In the genomic region with DNA sequence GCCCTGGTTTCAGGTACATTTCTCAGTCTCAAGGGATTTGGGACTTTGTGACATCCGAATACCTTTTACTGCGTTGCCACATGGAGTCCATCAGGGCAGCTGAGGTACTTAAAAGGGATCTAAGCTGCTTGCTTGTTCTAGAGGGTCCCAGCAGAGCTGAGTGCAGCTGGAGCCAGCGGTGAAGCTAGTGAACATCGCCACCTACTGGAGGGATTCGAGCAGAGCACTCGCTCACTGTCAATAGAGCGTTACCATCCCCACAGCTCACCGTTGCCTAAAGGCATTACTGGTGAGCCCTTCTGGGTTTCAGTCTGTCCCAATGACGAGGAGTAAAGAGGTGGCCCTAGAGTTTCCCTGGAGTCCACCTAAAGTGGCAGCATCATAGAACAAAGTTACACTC, we compare ENCODE assay signal across 8 mouse cellular contexts. TPM values are rescaled to one million over a fixed set of nuclear protein-coding genes. Genes with fewer than 3 reads are reported as not detected.
A peak's percentile ranks its signal among the peaks of the same experiment; 100 is the strongest.
DNase-seq lines count a peak whose midpoint lies in the region; ATAC-seq and TF ChIP-seq lines count a peak whose summit lies in the region.

No protein-coding gene starts in this region.

- no peak overlapping the region for H3K27ac ChIP-seq in thymus, adult 2 months (ENCODE audit: control insufficient read depth, insufficient read depth, low read length)
- no peak overlapping the region for H3K27ac ChIP-seq in intestine, embryonic 16.5 days (ENCODE audit: low read length)
- no peak overlapping the region for H3K27ac ChIP-seq in limb, embryonic 15.5 days
- no peak overlapping the region for H3K27ac ChIP-seq in midbrain, embryonic 16.5 days (ENCODE audit: low read length)

- TF ChIP-seq POLR2A in thymus, adult 2 months (IDR thresholded peaks at IDR 0.05; ENCODE audit: control insufficient read depth, extremely low read depth, insufficient read depth, low read length, poor library complexity), result no peak

- peaks cover 25% of the 10 kb centered on the region for H3K4me1 ChIP-seq in thymus, adult 2 months (replicated peaks; ENCODE audit: control insufficient read depth, insufficient read depth, low read length)
- no peaks in the 10 kb centered on the region for H3K4me1 ChIP-seq in intestine, embryonic 16.5 days (ENCODE audit: control insufficient read depth, insufficient read depth, low read length)
- H3K4me1 ChIP-seq in limb, embryonic 15.5 days, result peaks cover 10% of the 10 kb centered on the region; the same call in 1 of the 2 replicates
- peaks cover 6% of the 10 kb centered on the region; the same call in 1 of the 2 replicates for H3K4me1 ChIP-seq in midbrain, embryonic 16.5 days (ENCODE audit: control insufficient read depth, insufficient read depth, low read length)

- peak; percentile 86 for ATAC-seq in intestine, embryonic 16.5 days
- peak; percentile 67 for ATAC-seq in limb, embryonic 15.5 days (ENCODE audit: insufficient number of reproducible peaks, low FRiP score, low TSS enrichment, low read depth)
- peak; percentile 83 for ATAC-seq in midbrain, embryonic 16.5 days

- no peaks in the 10 kb centered on the region for H3K27me3 ChIP-seq in thymus, adult 2 months (ENCODE audit: control insufficient read depth, insufficient read depth, low read length)
- H3K27me3 ChIP-seq in intestine, embryonic 16.5 days (replicated peaks; ENCODE audit: control insufficient read depth, insufficient read depth, low read length), result no peaks in the 10 kb centered on the region
- H3K27me3 ChIP-seq in limb, embryonic 15.5 days, result no peaks in the 10 kb centered on the region
- no peaks in the 10 kb centered on the region for H3K27me3 ChIP-seq in midbrain, embryonic 16.5 days (ENCODE audit: control insufficient read depth, insufficient read depth, low read depth, low read length)

- H3K4me3 ChIP-seq in thymus, adult 2 months (ENCODE audit: control insufficient read depth, insufficient read depth, low read length), result no peak overlapping the region
- H3K4me3 ChIP-seq in intestine, embryonic 16.5 days (ENCODE audit: low read length), result no peak overlapping the region
- H3K4me3 ChIP-seq in limb, embryonic 15.5 days, result no peak overlapping the region
- H3K4me3 ChIP-seq in midbrain, embryonic 16.5 days (ENCODE audit: low read depth, low read length), result no peak overlapping the region

- peak; percentile 73; the same call in 1 of the 2 replicates for TF ChIP-seq CTCF in thymus, adult 2 months (IDR thresholded peaks at IDR 0.05; ENCODE audit: borderline replicate concordance, control insufficient read depth, extremely low read depth, insufficient read depth, low read length, poor library complexity)

- peak; percentile 47 for DNase-seq in thymus, adult 2 months
- no peak for DNase-seq in thymus, adult 18-20 months
- peak; percentile 81 to 87 for DNase-seq in cerebellum, postnatal 10 days
- DNase-seq in frontal cortex, postnatal 14 days (ENCODE audit: low spot score in 2 of 2), result peak; percentile 46 to 69
- peak; percentile 83 for DNase-seq in testis, postnatal 10 days (ENCODE audit: low spot score)

- WGBS in thymus, adult 2 months, result 64% methylated on average over 9 of the region's 9 CpGs
- WGBS in intestine, embryonic 16.5 days, result 6% methylated on average over 9 of the region's 9 CpGs
- WGBS in limb, embryonic 15.5 days, result 4% methylated on average over 9 of the region's 9 CpGs
- WGBS in midbrain, embryonic 16.5 days, result 3% methylated on average over 9 of the region's 9 CpGs

- H3K4me2 ChIP-seq in intestine, embryonic 16.5 days (ENCODE audit: low read depth, low read length), result no peak overlapping the region
- H3K4me2 ChIP-seq in limb, embryonic 15.5 days, result no peak overlapping the region
- H3K4me2 ChIP-seq in midbrain, embryonic 16.5 days (ENCODE audit: low read length), result no peak overlapping the region

- H3K9ac ChIP-seq in intestine, embryonic 16.5 days (ENCODE audit: low read depth, low read length), result no peak overlapping the region
- no peak overlapping the region for H3K9ac ChIP-seq in limb, embryonic 15.5 days
- H3K9ac ChIP-seq in midbrain, embryonic 16.5 days (ENCODE audit: low read depth, low read length), result no peak overlapping the region

- peaks cover 6% of the 10 kb centered on the region for H3K9me3 ChIP-seq in intestine, embryonic 16.5 days (ENCODE audit: control insufficient read depth, low read length)
- H3K9me3 ChIP-seq in limb, embryonic 15.5 days, result no peaks in the 10 kb centered on the region
- no peaks in the 10 kb centered on the region for H3K9me3 ChIP-seq in midbrain, embryonic 16.5 days (replicated peaks; ENCODE audit: control insufficient read depth, low read length, poor library complexity, severe bottlenecking)

- H3K36me3 ChIP-seq in thymus, adult 2 months (ENCODE audit: control insufficient read depth, insufficient read depth, low read length), result no peaks in the 10 kb centered on the region
- H3K36me3 ChIP-seq in intestine, embryonic 16.5 days (ENCODE audit: control insufficient read depth, insufficient read depth, low read length), result peaks cover 7% of the 10 kb centered on the region
- peaks cover 6% of the 10 kb centered on the region for H3K36me3 ChIP-seq in limb, embryonic 15.5 days
- peaks cover 23% of the 10 kb centered on the region for H3K36me3 ChIP-seq in midbrain, embryonic 16.5 days (ENCODE audit: control insufficient read depth, insufficient read depth, low read length)

RNA-seq across cellular contexts. Expression of a gene that starts 46.1 kb away (rescaled TPM):
- 16.7 and 17.4 TPM in 2 replicates for polyA plus RNA-seq in thymus, adult 2 months (2012; rRNA removed)
- 26.9 and 33.3 TPM in 2 replicates for polyA plus RNA-seq in intestine, embryonic 16.5 days (2015; fragmentation: Nextera tagmentation; extraction: Ambion mirVana)
- 28.2 and 31.6 TPM in 2 replicates for polyA plus RNA-seq in limb, embryonic 15.5 days (2015; fragmentation: Nextera tagmentation; extraction: Ambion mirVana)
- 32.7 and 37.7 TPM in 2 replicates for polyA plus RNA-seq in midbrain, embryonic 16.5 days (2015; fragmentation: Nextera tagmentation; extraction: Ambion mirVana)

Comparison
In these comparisons a context has a peak if more than half of its experiments do, and no peak if none do; other contexts are left out.
1. DNase-seq: peak in thymus, adult 2 months (single experiment), cerebellum, postnatal 10 days (2 of 2), frontal cortex, postnatal 14 days (2 of 2) and testis, postnatal 10 days (single experiment); none in thymus, adult 18-20 months (0 of 2).
2. Peak in every context shown above with its lines, with median percentiles within 50 percentile points of each other: ATAC-seq.